Mouse (Mus musculus) embryonic stem cell, embryonic (primary cell): ENCODE results near the gene Mdga1.

Source experiments
- CTCF ChIA-PET, 4 experiments: fragments of 300-600 bp in 2 of 4; fragments of 350-600 bp in 2 of 4; sonication (Branson Sonifier 250); formaldehyde crosslinking; loops; one replicate each; lab custom pipeline; 2022; ENCODE audit warnings: inconsistent platforms in 2 of 4; lab: Charles Lee
- POLR2A ChIA-PET, 4 experiments: fragments of 300-600 bp in 2 of 4; fragments of 350-600 bp in 2 of 4; sonication (Branson Sonifier 250); formaldehyde crosslinking; loops; one replicate each; lab custom pipeline; 2022; ENCODE audit warnings: antibody characterized with exemption in 4 of 4, inconsistent platforms in 1 of 4; lab: Charles Lee

Mdga1 gene

GRCm38 (mm10) chr17:29970037-29970555 is at the start of gene Mdga1:
Mdga1 (minus strand) TSS chr17:29970087.
- ChIA-PET CTCF (interaction anchor here in 3 of 4 experiments (0.6 to 1.2 kb wide), 5 partner anchors 18 to 208 kb away, joined by 3 read pairs; no protein-coding TSS in a partner anchor), POLR2A (interaction anchor here (0.6 to 2.4 kb wide), 5 partner anchors 11 to 345 kb away, joined by 3 to 10 read pairs (median 3); no protein-coding TSS in a partner anchor)

DNA sequence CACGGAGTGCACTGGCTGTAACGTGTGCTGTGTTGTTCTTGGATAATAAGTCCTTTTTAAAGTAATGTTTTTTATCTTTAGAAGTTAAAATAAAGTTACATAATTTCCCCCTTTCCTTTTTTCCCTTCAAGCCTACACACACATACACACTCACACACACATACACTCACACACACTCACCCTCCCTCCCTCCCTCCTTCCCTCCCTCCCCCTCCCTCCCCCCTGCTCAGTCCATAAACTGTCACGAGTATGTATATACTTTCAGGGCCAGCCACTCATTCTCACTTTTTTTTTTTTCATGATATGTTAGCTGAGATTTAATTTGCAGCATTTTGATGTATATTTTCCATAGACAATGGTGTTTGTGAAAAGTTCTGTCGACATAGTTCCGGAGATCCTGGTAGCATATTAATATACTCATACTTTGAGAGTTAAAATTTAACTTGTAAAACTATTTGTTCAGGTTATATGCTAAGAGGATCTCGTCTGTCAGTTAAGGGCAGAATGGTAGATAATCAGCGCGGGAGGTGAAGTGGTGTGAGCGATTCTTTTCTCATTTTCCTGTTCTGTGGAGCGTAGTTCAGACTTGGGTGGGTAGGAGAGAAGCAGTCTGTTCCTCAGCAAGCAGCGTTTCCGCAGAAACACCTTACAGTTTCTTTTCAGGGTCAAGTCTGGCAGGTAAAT is 49.2 kb upstream of the Mdga1 start:
- POLR2A ChIA-PET: interaction anchor here in 2 of 4 experiments (1.0 to 1.1 kb wide), 2 partner anchors 15 to 44 kb away, joined by 3 to 7 read pairs; partner anchors contain the start of gene Zfand3 (in 1 of the 2)
- CTCF ChIA-PET: interaction anchor here in 1 of 4 experiments (1.2 kb wide), 1 partner anchor 12 kb away, joined by 3 read pairs; no protein-coding TSS in a partner anchor

GRCm38 (mm10) chr17:30014660-30015059 is 44.8 kb upstream of the Mdga1 start:
- ChIA-PET POLR2A (interaction anchor here in 1 of 4 experiments (1.2 kb wide), 1 partner anchor 10 kb away, joined by 4 read pairs; the partner anchor contains the start of gene Zfand3), CTCF (no interaction called here)

GRCm38 (mm10) chr17:30008392-30008791 is 38.5 kb upstream of the Mdga1 start:
- CTCF ChIA-PET: interaction anchor here in 2 of 4 experiments (0.5 kb wide), 2 partner anchors 40 to 150 kb away, joined by 3 to 5 read pairs; no protein-coding TSS in a partner anchor
- POLR2A ChIA-PET: interaction anchor here in 2 of 4 experiments (1.0 to 2.7 kb wide), 6 partner anchors 13 to 528 kb away, joined by 3 to 8 read pairs (median 3); no protein-coding TSS in a partner anchor

- POLR2A ChIA-PET: interaction anchor here (0.6 to 2.7 kb wide), 8 partner anchors 10 to 528 kb away, joined by 3 to 8 read pairs (median 3); no protein-coding TSS in a partner anchor
- CTCF ChIA-PET: no interaction called here
These were observed 38.0 kb upstream of the Mdga1 start for GRCm38 (mm10) chr17:30007883-30008282.

DNA sequence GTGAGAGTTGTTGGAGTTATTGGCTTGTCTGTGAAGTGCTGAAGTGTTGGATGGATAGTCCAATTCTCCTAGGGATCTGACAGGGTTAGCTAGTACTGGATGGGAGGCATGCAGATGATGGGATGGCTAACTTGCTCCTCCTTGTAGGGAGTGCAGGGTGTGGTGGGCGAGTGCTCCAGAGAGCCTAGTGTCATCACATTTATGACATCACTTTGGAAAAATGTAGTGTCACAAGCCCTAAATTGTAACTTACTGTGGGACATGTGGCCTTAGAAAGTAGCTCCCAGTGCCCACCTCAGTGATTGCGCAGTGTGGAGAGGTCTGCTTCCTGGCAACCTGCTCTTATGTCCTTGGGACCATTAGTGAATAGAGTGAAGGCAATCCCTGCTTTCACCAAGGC is 37.0 kb upstream of the Mdga1 start:
- POLR2A ChIA-PET: interaction anchor here in 2 of 4 experiments (0.6 to 2.7 kb wide), 7 partner anchors 9 to 87 kb away, joined by 3 to 8 read pairs (median 4); no protein-coding TSS in a partner anchor
- CTCF ChIA-PET: interaction anchor here in 3 of 4 experiments (0.6 to 1.1 kb wide), 4 partner anchors 13 to 1131 kb away, joined by 3 to 7 read pairs (median 4); no protein-coding TSS in a partner anchor

DNA sequence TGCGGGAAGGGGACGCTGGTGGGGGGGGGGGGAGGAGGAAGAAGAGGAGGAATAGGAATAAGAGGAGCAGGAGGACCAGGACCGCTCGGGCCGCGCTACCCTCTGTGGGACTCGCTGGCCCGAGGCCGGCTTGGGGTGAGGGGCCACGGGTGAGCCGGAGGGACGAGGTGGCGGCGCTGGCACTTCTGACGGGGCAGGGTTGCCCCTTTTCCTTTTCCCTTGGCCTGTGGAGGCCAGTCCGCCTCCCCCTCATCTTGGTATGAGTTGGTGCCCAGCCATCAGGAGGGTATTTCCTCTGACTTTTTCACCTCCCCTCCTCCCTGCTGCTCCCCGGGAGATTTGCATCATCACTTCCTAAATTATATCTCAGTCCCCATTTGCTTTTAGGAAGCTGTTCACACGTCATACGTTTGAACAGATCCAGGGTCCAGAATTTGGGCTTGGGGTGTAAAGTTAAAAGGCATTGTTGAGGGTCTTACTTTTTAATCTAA is 35.6 kb upstream of the Mdga1 start:
- ChIA-PET POLR2A (interaction anchor here (0.6 to 2.7 kb wide), 18 partner anchors 9 to 981 kb away, joined by 3 to 17 read pairs (median 4); no protein-coding TSS in a partner anchor), CTCF (interaction anchor here in 3 of 4 experiments (0.6 to 2.1 kb wide), 3 partner anchors 29 to 137 kb away, joined by 3 to 7 read pairs (median 3); no protein-coding TSS in a partner anchor)

DNA sequence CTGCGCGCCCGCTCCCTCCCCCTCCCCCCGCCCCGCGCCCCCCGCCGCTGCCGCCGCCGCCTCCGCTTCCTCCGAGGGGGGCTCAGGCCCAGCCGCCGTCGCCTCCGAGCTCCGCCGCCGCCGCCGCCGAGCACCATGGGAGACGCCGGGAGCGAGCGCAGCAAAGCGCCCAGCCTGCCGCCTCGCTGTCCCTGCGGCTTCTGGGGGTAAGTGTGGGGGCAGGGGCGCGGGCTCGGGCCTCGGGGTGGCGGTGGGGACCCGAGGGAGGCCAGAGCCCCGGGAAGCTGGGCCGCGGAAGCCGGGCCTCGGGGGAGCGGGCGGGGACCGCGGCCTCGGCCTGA is 35.2 kb upstream of the Mdga1 start:
- ChIA-PET POLR2A (interaction anchor here (0.6 to 2.4 kb wide), 31 partner anchors 8 to 980 kb away, joined by 3 to 17 read pairs (median 4); no protein-coding TSS in a partner anchor), CTCF (interaction anchor here in 3 of 4 experiments (0.6 to 2.1 kb wide), 4 partner anchors 29 to 351 kb away, joined by 3 to 7 read pairs (median 4); no protein-coding TSS in a partner anchor)

- ChIA-PET POLR2A (interaction anchor here (0.6 to 2.4 kb wide), 44 partner anchors 8 to 980 kb away, joined by 3 to 17 read pairs (median 4); no protein-coding TSS in a partner anchor), CTCF (interaction anchor here (0.6 to 2.1 kb wide), 7 partner anchors 28 to 1410 kb away, joined by 3 to 7 read pairs (median 4); no protein-coding TSS in a partner anchor)
These were observed 34.6 kb upstream of the Mdga1 start, which contains the start of gene Zfand3 for GRCm38 (mm10) chr17:30004203-30005102. Zfand3 (plus strand) TSS chr17:30004733.

GRCm38 (mm10) chr17:29998566-29999295 is 28.8 kb upstream of the Mdga1 start:
- POLR2A ChIA-PET: interaction anchor here in 1 of 4 experiments (1.2 kb wide), 1 partner anchor 9 kb away, joined by 4 read pairs; no protein-coding TSS in a partner anchor
- CTCF ChIA-PET: no interaction called here

DNA sequence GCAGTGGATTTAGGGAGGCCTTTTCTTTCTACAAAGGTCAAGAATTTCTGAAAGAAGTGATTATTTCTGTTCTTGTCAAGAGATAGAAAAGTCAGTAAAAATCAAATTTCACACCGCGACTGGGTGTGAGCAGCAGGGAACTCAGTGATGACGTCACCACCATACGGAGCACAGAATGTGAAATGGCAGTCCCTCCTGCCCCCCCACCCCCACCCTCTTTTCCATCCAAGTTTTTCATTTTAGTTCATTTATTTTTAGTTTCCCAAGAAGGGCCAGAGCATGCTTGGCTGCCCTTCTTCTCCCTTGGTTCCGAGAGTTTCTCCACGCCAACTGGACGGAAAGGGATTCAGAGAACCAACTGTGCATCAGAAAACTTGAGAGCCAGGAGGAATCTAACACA is 27.8 kb upstream of the Mdga1 start:
- ChIA-PET CTCF (no interaction called here), POLR2A (no interaction called here)

DNA sequence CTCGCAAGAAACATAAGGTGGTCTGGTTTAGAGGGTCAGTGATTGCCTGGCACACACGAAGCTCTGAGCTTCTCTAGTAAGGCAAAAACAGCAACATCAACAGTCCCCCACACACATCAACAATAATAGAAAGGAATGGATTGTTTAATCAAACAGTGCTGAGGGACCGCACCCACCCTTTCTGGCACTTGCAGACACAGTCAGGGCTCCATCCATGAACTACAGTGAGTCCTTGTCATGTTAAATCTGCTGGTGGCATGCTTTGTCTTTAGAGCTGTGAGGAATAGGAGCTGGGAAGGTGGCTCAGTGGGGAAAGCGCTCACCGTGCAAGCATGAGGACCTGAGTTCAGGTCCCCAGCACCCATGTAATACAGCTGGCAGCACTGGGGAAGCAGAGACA is 26.1 kb upstream of the Mdga1 start:
- CTCF ChIA-PET: no interaction called here

GRCm38 (mm10) chr17:29994459-29994858 is 24.6 kb upstream of the Mdga1 start:
- POLR2A ChIA-PET: interaction anchor here in 1 of 4 experiments (1.3 to 2.3 kb wide), 3 partner anchors 10 to 22 kb away, joined by 3 to 7 read pairs (median 6); partner anchors contain the start of gene Zfand3
- CTCF ChIA-PET: interaction anchor here in 2 of 4 experiments (0.6 to 0.7 kb wide), 2 partner anchors 484 to 1629 kb away, joined by 3 to 5 read pairs; no protein-coding TSS in a partner anchor

More for the DNA sequence above, 26.1 kb upstream of the Mdga1 start:
- POLR2A ChIA-PET: interaction anchor here in 3 of 4 experiments (0.6 to 1.4 kb wide), 6 partner anchors 8 to 178 kb away, joined by 3 to 7 read pairs (median 4); partner anchors contain the start of gene Zfand3 (in 3 of the 3)

DNA sequence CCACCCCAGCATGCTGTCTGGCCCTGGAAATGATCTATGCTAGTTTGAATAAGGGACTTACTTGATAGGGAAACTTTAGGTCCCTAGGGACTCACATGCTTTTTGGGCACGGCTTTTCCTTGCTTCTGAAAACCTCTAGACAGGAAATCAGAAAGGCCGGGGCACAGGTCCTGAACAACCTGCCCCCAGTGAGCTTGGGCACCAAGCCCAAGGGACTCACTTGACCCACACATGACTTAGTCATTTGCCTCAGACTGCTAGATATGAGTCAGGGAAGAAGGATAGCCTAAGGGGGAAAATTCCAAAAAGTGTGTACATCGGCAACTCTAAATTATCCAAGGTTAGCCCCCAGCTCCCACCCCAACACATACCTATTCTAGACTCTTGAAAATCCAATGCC is 24.1 kb upstream of the Mdga1 start:
- POLR2A ChIA-PET: interaction anchor here in 3 of 4 experiments (0.5 to 2.3 kb wide), 7 partner anchors 10 to 941 kb away, joined by 3 to 7 read pairs (median 4); partner anchors contain the start of gene Zfand3 (in 3 of the 3)
- CTCF ChIA-PET: interaction anchor here in 2 of 4 experiments (0.7 to 1.2 kb wide), 2 partner anchors 19 to 1629 kb away, joined by 3 to 5 read pairs; no protein-coding TSS in a partner anchor

DNA sequence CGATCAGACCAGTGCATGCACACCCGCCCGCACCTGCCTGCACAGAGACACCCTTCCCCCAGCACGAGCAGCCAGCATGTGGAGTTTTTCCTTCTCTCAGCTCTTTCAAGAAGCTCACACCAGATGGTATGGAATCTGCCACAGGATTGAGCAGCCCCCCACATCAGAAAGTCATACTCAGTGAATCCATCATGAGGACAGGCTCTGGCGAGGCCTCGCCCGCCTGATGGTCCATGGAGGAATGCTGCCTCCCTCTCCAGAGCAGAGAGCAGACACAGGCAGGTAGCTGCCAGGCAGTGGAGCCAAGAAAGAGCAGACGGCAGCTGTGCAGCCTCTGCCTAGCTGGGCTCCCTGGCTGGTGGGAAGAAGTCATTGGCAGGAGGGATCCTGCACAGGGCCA is 23.6 kb upstream of the Mdga1 start:
- CTCF ChIA-PET: interaction anchor here in 1 of 4 experiments (1.2 kb wide), 1 partner anchor 18 kb away, joined by 3 read pairs; no protein-coding TSS in a partner anchor
- POLR2A ChIA-PET: interaction anchor here in 3 of 4 experiments (0.5 to 2.3 kb wide), 8 partner anchors 11 to 942 kb away, joined by 3 to 7 read pairs (median 4); partner anchors contain the start of gene Zfand3 (in 3 of the 3)

DNA sequence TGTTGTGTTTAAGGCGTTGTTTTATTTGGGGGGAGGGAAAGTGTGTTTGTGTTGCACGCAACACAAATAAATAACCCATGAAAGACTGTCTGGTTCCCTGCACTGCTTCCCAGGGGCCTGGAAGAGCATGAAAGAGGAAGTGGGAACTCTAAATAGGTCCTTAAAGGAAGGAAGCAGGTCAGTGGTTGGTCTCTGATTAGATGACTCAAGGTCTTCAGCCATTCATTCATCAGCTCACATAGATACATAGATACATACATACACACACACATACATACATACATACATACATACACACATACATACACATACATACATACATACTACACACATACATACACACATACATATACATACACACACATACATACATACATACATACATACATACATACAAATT is 21.0 kb upstream of the Mdga1 start:
- CTCF ChIA-PET: interaction anchor here in 2 of 4 experiments (0.6 to 0.7 kb wide), 2 partner anchors 155 to 252 kb away, joined by 3 to 4 read pairs; no protein-coding TSS in a partner anchor
- POLR2A ChIA-PET: interaction anchor here in 1 of 4 experiments (1.0 kb wide), 1 partner anchor 14 kb away, joined by 3 read pairs; the partner anchor contains the start of gene Zfand3
